Mouse (Mus musculus): ENCODE measurements around the gene Acsl6.
"Not testable (repeated sequence)": the region's sequence is repeated elsewhere in the genome, so short reads cannot be mapped to it uniquely, and the experiment has no call there.

Gene Acsl6

DNA sequence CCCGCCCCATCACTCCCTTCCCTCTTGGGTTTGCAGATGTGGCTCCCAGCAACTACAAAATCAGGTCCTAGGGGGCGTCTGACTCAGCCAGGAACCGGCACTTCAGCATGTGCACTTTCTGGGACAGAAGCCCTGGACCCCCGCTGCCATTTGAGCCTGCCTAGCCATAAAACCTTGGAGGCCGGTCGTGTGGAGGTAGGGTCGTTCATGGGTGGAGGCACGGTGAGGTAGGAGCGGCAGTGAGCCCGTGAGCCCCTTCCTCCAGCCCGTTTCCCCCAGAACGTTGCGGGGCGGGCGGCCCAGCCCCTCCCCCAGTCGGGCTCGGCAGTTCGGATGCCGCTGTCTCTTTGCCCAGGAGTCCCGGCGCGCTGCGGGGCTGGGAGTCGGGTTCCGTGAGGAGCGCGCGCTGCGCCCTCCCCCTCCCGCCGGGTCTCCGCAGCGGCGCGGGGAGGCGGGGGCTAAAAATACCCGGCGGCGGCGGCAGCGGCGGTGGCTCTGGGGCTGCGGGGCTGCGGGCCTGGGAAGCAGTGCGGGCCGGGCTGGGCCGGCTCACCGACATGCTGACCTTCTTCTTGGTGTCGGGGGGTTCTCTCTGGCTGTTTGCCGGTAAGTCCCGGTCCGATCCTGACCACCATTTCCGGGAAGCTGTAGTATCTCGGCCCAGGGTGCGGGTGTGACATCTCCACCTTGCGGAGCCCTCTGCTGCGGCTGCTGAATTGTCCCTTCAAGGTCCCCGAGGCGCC lies at the start of gene Acsl6:
Acsl6 (plus strand) TSS at position 71 of the 743 bp plus-strand sequence.
- peak; percentile 3 to 9 for DNase-seq

- DNase-seq = peak; percentile 18 to 30
Measured at GRCm38 (mm10) chr11:54254114-54254513, 49.5 kb upstream of the Acsl6 start.

- peak; percentile 62 to 69 for DNase-seq
Measured at GRCm38 (mm10) chr11:54256624-54257376, 46.8 kb upstream of the Acsl6 start.

DNA sequence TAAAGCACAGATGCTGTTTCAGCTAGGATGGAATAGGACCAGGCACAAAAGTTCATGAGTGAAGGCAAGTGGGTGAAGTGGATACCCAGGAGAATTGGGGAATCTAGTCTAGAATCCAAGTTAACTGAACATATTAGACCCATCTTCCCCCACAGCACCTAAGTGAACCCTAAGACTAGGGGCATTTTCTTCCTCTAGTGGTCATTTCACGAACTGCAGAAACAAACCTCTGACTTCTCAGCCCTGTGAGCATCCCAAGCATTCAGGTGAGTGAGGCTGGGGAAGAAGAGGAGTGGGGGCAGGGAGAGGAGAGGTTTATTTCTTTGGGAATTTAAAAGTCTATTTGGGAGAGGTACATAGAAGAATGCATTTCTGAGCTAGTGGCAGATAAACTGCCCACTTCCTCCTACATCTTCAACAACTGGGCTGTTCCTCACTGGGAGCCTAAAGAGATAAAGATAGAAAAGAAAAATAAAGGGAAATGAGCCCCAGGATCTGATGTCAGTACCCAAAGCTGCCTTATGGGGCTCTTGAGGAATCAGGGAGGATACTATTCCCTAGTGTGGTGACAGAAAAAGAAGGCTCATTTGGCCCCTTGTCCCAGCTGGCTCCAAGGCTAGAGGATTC lies 40.1 kb upstream of the Acsl6 start:
- DNase-seq = no peak

DNA sequence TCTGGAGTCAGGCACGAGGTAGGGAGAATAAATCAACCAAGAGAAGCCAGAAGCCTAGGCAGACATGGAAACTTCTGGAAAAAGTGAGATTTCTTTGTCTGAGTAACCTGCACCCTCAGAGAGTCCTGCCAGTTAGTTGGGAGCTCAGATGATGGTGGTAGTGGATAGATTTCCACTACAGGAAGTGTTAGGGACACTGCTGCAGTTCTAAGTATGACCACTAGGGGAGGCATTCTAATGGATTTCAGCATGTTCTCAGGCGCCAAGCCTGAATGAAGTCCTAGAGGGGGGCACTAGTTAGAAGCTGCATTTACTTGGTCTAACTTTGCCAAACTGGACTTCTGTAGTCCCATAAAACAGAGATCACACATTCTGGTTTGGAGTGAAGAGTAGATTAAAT lies 39.1 kb upstream of the Acsl6 start:
- DNase-seq = peak in 1 of 2 experiments; percentile 28

- no peak for DNase-seq
Measured at GRCm38 (mm10) chr11:54267177-54267576, 36.4 kb upstream of the Acsl6 start, which contains the start of gene Il3. TSS of gene Il3 (minus strand) at chr11:54267277.

DNA sequence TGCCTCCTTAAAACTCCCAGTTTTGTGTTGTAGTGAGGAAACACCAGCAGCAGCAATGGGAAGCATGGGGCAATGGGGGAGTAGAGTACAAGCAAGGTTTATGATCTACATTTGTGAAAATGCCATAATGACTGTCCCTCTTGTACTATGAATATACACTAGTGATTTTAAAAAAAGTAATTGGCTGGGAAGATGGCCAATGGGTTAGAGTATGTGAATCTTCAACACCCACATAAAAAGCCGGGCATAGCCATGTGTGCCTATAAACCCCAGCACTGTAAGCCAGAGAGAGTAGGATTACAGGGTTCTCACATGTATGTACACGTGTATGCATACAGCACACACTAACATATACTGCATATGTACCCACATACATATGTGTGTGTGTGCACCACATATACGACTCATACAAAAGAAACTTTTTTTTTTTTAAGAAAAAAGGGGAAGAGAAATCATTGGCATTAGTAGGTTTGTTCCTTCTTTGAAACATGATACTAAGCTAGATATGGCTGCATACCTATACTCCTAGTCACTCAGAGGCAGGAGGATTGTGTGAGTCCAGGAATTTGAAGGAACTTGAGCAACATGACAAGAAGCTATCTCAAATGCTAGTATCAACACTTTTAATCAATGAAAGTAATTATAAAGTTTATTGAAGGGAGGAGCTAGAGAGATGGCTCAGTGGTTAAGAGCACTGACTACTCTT lies 34.3 kb upstream of the Acsl6 start:
- no peak for DNase-seq

- DNase-seq = no peak
Measured at GRCm38 (mm10) chr11:54271437-54271949, 32.1 kb upstream of the Acsl6 start.

DNA sequence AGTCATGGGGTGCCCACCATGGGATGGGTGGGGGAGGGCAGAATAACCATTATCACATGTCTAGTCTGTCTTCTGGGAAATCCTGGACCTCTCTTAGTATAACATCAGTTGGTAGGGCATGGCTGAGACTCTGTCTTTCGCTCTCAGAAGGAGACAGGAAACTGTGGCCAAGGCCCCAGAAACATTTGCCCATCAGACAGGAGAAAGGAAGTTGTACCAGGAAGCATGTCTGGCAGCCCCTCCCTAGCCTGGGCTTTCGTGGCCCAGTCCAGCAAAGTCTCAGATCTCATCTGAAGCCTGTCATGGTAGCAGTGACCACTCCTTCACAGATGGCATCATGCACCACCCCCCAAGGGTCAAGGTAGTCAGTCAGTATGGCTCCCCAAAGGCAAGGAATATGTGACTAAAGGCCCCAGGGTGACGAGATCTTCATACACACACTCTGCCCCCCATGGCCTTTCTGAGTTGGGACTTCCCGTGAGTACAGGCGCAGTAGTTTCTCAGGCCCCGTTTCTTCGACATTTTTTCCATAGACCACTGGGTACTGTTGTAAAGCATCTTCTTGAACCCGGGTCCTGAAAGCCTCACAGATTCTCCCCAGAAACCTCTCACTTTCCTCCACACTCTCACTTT lies 15.7 kb upstream of the Acsl6 start:
- DNase-seq = no peak

- no peak for DNase-seq
Measured at GRCm38 (mm10) chr11:54292163-54292562, 11.4 kb upstream of the Acsl6 start.

DNA sequence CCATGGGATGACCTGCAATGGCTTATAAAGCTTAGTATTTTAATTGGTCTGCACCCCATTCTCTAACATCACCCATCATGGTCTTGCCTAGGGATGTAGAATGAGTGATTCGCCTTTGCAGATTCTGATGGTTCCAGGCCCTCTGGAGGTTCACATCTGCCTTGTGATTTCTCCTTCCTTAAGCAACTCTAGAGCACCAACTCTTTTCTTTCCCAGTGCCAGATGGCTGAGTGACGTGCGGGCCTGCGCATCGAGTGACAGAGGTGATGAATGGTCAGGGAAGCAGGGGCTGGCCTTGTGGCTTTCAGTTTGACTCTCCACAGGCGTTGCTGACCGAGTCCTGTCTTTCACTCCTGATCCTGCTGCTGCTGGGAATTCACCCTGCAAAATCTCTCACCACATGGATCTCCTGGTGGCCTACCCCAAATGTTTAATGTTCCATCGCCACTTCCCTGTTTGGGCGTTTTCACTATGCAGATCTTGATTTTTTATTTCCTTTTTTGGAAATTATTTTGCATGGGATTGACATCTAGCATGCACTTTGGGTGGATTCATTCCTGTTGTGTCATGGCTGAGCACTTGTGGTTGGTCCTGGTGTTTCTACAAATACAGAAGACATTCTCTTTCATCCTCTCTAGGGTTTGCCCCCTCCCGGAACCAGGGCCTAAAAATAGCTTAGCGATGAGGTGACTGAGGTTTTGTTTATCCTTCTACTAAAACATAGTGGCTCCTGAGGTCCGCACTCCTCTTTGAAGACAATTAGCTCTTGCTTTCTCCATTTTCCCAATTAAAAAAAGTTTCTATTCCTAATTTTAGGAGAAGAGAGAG lies 9.4 kb upstream of the Acsl6 start:
- DNase-seq = no peak

DNA sequence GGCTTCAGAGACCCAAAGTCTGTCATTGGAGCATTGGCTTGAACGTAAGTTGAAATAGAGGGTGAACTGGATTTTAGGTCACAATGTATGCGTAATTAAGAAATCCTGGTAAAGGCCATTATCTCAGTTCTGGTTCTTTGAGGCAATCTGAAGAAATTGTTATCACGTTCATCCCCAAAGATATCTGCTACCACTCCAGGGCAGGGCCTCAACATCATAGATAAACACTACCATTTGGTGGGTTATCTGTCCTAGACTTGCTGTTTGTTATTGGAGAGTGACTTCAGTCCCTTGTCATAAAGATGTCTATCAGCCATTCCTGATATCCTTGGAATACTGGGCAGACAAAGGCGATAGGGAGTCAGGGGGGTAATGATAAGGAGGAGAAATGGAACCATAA lies 7.6 kb upstream of the Acsl6 start:
- DNase-seq = no peak

- no peak for DNase-seq
Measured at GRCm38 (mm10) chr11:54296734-54297133, 6.9 kb upstream of the Acsl6 start.

GRCm38 (mm10) chr11:54297471-54297870 lies 6.1 kb upstream of the Acsl6 start:
- DNase-seq = not testable (repeated sequence)

DNA sequence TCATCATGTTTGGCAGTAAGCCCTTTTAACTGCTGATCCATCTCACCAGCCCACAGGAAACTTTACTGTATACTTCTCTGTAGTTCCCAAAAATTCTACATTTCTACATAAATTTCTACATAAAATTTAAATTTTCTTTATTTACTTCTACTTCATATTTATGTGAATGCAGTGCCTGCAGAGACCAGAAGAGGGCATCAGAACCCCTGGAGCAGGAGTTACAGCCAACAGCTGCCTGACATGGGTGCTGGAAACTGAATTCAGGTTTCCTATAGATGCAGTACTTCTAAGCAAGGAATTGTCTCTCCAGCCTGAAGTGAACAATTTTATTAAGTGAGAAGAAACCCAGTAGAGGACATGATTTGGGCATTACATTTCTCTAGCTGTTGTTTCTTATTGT lies 4.8 kb upstream of the Acsl6 start:
- DNase-seq = no peak

DNA sequence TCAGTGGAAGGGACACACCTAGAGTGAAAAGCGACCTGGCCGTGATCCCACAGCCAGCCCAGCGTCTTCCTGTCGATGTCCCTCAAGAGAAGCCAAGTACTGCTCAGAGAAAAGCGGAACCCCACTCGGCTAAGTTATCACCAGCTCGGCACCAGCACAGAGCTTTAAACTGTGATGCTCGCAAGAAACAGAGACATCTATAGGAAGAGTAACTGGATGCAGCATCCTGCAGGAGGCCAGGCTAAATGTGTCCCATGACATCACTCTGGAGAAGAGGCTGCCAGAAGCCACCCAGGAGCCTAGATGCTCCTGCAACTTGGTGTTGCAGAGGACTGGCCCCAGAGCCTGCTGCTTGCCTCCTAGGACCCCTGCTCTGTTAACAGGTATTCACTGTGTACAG lies 1.6 kb upstream of the Acsl6 start:
- DNase-seq = no peak

- no peak for DNase-seq
Measured at GRCm38 (mm10) chr11:54302606-54303005, 992 bp upstream of the Acsl6 start.

- DNase-seq = no peak
Measured at GRCm38 (mm10) chr11:54303076-54303727, 396 bp upstream of the Acsl6 start.

- no peak for DNase-seq
Measured at GRCm38 (mm10) chr11:54304471-54304873, 874 bp downstream of the Acsl6 start.

DNA sequence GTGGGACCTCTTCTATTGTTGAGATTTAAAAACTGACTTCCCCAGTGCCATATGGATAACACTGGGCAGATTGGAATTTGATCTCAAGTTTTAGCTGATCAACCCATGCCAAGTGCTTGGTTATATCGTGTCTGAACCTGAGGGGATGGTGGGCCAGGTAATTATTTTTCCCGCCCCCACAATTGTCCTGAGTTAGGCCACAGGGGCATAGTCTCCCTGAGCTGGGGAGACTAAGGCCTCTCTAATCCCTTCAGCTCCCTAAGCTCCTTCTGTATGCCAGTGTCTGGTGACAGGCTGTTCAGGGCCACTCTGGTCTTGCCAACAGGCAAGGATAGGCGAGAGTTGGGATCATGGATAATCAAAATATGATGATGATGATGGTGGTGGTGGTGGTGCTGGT lies 1.7 kb downstream of the Acsl6 start:
- DNase-seq = no peak

All from thymus, postnatal 36 days (tissue).